Mouse (Mus musculus) limb, embryonic 12.5 days (tissue): Measurements from ENCODE around the gene Gm39566. TPM values are rescaled to one million over a fixed set of nuclear protein-coding genes. Genes with fewer than 3 reads are reported as not detected.

Experiments used
- ATAC-seq: fragments of 200-750 bp; cut with Nextera tagmentation; 2 replicates; pipeline ENCODE4 v1.8.0; 2017; ENCODE audit warnings: low read depth, moderate TSS enrichment; ENCODE audit not compliant: insufficient number of reproducible peaks, insufficient read depth, low FRiP score, low TSS enrichment
- H3K27ac ChIP-seq: fragments of 300-500 bp; sonication (generic); 2 replicates; pipeline ENCODE4 v1.5.1; 2016; ENCODE audit warnings: mild to moderate bottlenecking, moderate library complexity
- H3K27me3 ChIP-seq: fragments of 300-500 bp; sonication (generic); 2 replicates; pipeline ENCODE4 v1.6.1; 2016; ENCODE audit warnings: mild to moderate bottlenecking, moderate library complexity
- H3K36me3 ChIP-seq: fragments of 300-500 bp; sonication (generic); 2 replicates; pipeline ENCODE4 v1.6.1; 2016; ENCODE audit warnings: mild to moderate bottlenecking, moderate library complexity
- H3K4me1 ChIP-seq: fragments of 300-500 bp; sonication (generic); replicated peaks from 2 replicates; pipeline ENCODE4 v1.6.1; 2016
- H3K4me2 ChIP-seq: fragments of 300-500 bp; sonication (generic); 2 replicates; pipeline ENCODE4 v1.6.1; 2016; ENCODE audit warnings: mild to moderate bottlenecking, moderate library complexity
- H3K4me3 ChIP-seq: fragments of 300-500 bp; sonication (generic); replicated peaks from 2 replicates; pipeline ENCODE4 v1.5.1; 2016; ENCODE audit warnings: mild to moderate bottlenecking
- H3K9ac ChIP-seq: fragments of 300-500 bp; sonication (generic); replicated peaks from 2 replicates; pipeline ENCODE4 v1.6.1; 2016; ENCODE audit warnings: mild to moderate bottlenecking, moderate library complexity
- H3K9me3 ChIP-seq: fragments of 300-500 bp; sonication (generic); 2 replicates; pipeline ENCODE4 v1.6.1; 2016; ENCODE audit warnings: mild to moderate bottlenecking, moderate library complexity
- WGBS: fragments of 180-500 bp; shearing (Covaris S2); methylation state at CpG from one replicate; pipeline ENCODE4 v1.1.7; 2016; 5-methylcytosine and 5-hydroxymethylcytosine counted together
- polyA plus RNA-seq: library from polyadenylated mRNA; unstranded; fragments of >200 nt; fragmentation: Nextera tagmentation; extraction: Ambion mirVana; gene quantifications from 2 replicates; pipeline ENCODE4 v1.2.1, GENCODE M21; 2016

Gm39566 gene
- polyA plus RNA-seq, 1 experiment from 2014 or later, result not detected

DNA sequence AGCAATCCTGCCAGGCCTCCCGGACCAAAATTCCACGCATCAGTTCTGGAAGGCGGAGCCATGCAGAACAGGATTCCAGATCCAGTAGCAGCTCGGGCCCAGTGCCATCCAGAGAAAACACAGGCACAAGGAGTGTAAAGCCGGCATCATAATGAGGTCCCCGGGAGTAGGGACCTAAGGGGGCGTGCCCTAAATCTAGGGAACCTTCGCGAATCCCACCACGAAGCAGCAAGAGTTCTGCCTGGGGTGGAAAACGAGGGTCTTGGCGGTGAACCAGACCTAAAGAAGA, 10.5 kb downstream of the Gm39566 start:
- peaks cover 54% of the 10 kb centered on the region for H3K4me1 ChIP-seq

DNA sequence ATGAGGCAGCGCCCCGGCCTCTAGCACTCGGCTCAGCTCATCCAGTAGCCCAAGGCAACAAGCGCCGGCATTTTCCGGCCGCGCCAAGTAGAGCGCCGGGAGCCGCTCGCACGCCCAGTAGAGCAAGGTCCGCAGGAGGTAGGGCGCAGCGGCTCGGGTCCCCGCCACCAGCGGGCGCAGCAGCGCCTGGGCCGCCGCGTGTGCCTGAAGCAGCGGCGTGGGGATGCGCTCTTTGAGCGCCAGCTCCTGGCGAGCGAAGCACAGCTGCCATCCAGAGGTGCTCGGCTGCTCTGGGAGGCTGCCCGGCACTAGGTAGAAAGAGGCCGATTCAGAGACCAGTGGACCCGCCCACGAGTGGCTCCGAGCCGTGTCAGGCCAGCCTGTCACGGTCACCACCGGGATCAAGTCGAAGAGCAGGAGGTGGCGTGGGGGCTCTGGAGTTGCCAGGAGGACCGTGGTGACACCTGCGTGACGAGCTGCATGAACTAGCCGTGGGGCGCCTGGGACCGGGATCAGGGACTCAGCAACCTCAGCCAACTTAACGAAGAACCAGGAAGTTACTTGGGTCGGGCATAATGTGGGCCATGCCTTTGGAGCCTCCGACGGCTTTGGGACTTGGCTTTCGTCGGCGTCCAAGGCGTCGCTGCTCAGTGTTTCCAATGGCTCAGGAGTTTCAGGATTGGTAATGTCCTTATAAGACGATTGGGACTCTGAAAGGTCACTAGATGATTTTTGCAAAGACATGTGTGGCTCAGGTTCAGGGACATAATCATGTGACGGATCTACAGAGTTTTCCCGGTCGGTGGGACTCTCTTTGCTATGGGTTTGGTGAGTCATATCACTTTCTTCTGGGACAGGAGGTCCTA, 11.1 kb downstream of the Gm39566 start:
- H3K4me2 ChIP-seq, result peak overlapping the region; percentile 92
- H3K4me3 ChIP-seq, result peak overlapping the region; percentile 57
- H3K27ac ChIP-seq, result no peak overlapping the region
- peaks cover 58% of the 10 kb centered on the region for H3K4me1 ChIP-seq
- H3K9ac ChIP-seq, result peak overlapping the region; percentile 52
- peaks cover 9% of the 10 kb centered on the region for H3K9me3 ChIP-seq
- peaks cover 90% of the 10 kb centered on the region for H3K27me3 ChIP-seq
- peak; percentile 40 for ATAC-seq
- WGBS, result 2% methylated on average over 60 of the region's 60 CpGs
- no peaks in the 10 kb centered on the region for H3K36me3 ChIP-seq

More for the DNA sequence above, 10.5 kb downstream of the Gm39566 start:
- no peak for ATAC-seq
- Histone ChIP-seq H3K36me3 (no peaks in the 10 kb centered on the region), H3K9ac (0 out of 2 replicates have a peak overlapping the region, but pooled peaks have one; percentile 9), H3K4me2 (peak overlapping the region; percentile 92), H3K4me3 (peak overlapping the region; percentile 57), H3K27me3 (peaks cover 84% of the 10 kb centered on the region), H3K9me3 (peaks cover 9% of the 10 kb centered on the region), H3K27ac (no peak overlapping the region)
- 3% methylated on average over 12 of the region's 12 CpGs for WGBS

- WGBS, result 2% methylated on average over 12 of the region's 12 CpGs
- peaks cover 9% of the 10 kb centered on the region for H3K9me3 ChIP-seq
- no peaks in the 10 kb centered on the region for H3K36me3 ChIP-seq
- no peak overlapping the region for H3K27ac ChIP-seq
- peak overlapping the region; percentile 57 for H3K4me3 ChIP-seq
- H3K9ac ChIP-seq, result peak overlapping the region; percentile 52
- no peak for ATAC-seq
- peak overlapping the region; percentile 92 for H3K4me2 ChIP-seq
- peaks cover 97% of the 10 kb centered on the region for H3K27me3 ChIP-seq
- H3K4me1 ChIP-seq, result peaks cover 58% of the 10 kb centered on the region
These were observed 11.8 kb downstream of the Gm39566 start for GRCm38 (mm10) chr11:69803328-69803727.

DNA sequence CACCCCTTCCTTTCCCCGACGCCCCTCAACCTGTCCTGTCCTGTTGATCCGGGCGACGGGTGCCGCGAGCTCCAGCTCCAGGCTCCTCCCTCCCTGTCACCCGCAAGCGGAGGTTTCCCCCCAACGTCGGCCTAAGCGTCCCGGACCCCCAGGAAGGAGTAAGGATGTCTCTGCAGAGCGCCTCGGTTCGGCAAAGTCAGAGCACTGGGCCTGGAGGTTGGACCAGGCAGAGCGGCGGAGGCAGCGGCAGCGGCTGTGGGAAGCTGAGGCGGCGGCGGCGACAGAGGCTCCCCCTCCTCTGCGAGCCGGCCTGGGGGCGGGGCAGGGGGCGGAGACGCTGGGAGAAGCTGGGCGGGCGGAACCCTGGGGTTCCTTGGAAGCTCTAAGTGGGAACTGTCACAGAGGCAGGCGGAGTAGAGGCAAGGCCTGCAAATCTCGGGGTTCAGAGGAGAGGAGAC, 12.4 kb downstream of the Gm39566 start:
- no peak overlapping the region for H3K27ac ChIP-seq
- WGBS, result under 1% methylated on average over 33 of the region's 33 CpGs
- H3K4me3 ChIP-seq, result peak overlapping the region; percentile 57
- no peaks in the 10 kb centered on the region for H3K36me3 ChIP-seq
- peak overlapping the region; percentile 92 for H3K4me2 ChIP-seq
- peaks cover 58% of the 10 kb centered on the region for H3K4me1 ChIP-seq
- peaks cover 9% of the 10 kb centered on the region for H3K9me3 ChIP-seq
- H3K9ac ChIP-seq, result peak overlapping the region; percentile 63
- no peak for ATAC-seq
- H3K27me3 ChIP-seq, result peaks cover 98% of the 10 kb centered on the region

GRCm38 (mm10) chr11:69801379-69801977, 13.6 kb downstream of the Gm39566 start, which contains the start of gene Fgf11:
Gene Fgf11 (minus strand): TSS chr11:69801857.
- no peak for ATAC-seq
- H3K4me1 ChIP-seq, result peaks cover 58% of the 10 kb centered on the region

DNA sequence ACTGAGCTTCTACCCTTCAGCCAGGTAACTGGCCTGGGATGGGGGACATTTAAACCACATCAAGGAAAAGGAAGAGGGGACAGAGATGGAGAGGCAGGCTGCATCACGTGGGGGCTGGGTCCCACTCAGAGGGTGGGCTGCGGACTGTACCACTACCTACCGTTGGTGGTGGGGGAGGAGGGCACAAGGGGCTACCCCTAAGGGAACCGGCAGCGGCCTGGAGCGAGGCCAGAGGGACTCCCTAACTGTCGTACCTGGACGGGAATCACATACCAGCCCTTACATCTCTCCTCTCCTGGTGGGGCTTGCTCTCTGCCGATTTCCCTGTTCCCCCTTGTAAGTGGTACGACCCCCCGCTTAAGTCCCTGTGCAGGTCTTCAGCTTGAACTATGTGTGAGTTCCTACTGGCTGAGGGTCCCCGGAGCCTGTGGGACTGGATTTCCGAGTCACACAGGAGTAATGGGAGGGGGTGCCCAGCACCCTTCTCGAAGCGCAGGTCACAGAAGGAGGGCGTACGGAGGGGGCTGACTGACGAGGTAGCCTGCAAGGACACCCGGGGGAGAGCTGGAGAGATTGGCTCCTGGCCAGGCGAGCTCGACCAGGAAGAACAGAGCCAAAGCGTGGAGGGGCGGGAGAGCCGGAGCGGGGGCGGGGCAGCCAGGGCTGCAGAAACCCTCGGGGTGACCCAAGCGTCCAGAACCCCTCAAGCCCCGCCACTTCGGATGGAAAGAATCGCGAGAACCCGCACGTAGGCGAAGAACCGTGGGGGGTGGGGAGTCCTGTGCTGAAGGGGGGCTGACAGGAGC, 14.5 kb downstream of the Gm39566 start:
- ATAC-seq, result peak; percentile 61; the same call in 1 of the 2 replicates
- Histone ChIP-seq H3K4me3 (peak overlapping the region; percentile 57), H3K27me3 (peaks cover 99% of the 10 kb centered on the region), H3K9me3 (no peaks in the 10 kb centered on the region), H3K9ac (peak overlapping the region; percentile 68), H3K4me2 (peak overlapping the region; percentile 92), H3K27ac (peak overlapping the region; percentile 47), H3K36me3 (no peaks in the 10 kb centered on the region), H3K4me1 (peaks cover 63% of the 10 kb centered on the region)
- under 1% methylated on average over 35 of the region's 36 CpGs for WGBS

More at GRCm38 (mm10) chr11:69801379-69801977, 13.6 kb downstream of the Gm39566 start, which contains the start of gene Fgf11:
- H3K4me2 ChIP-seq, result peak within 1 kb of the TSS; percentile 92
- H3K9me3 ChIP-seq, result peaks cover 6% of the 10 kb centered on the region
- 1% methylated on average over 33 of the region's 33 CpGs for WGBS
- peaks cover 99% of the 10 kb centered on the region for H3K27me3 ChIP-seq
- peak within 1 kb of the TSS; percentile 57 for H3K4me3 ChIP-seq
- peak within 1 kb of the TSS; percentile 68 for H3K9ac ChIP-seq
- peak within 1 kb of the TSS; percentile 47 for H3K27ac ChIP-seq
- H3K36me3 ChIP-seq, result no peaks in the 10 kb centered on the region

GRCm38 (mm10) chr11:69800138-69800391, 15.0 kb downstream of the Gm39566 start:
- Histone ChIP-seq H3K4me2 (peak overlapping the region; percentile 92), H3K36me3 (no peaks in the 10 kb centered on the region), H3K9ac (peak overlapping the region; percentile 68; the same call in 1 of the 2 replicates), H3K27ac (0 out of 2 replicates have a peak overlapping the region, but pooled peaks have one; percentile 47), H3K4me1 (peaks cover 64% of the 10 kb centered on the region), H3K27me3 (peaks cover 96% of the 10 kb centered on the region), H3K4me3 (peak overlapping the region; percentile 57), H3K9me3 (no peaks in the 10 kb centered on the region)
- 2% methylated on average over 11 of the region's 11 CpGs for WGBS
- peak; percentile 3; the same call in 1 of the 2 replicates for ATAC-seq

GRCm38 (mm10) chr11:69799394-69800137, 15.5 kb downstream of the Gm39566 start:
- no peaks in the 10 kb centered on the region for H3K9me3 ChIP-seq
- H3K36me3 ChIP-seq, result no peaks in the 10 kb centered on the region
- 24% methylated on average over 12 of the region's 12 CpGs for WGBS
- H3K4me3 ChIP-seq, result peak overlapping the region; percentile 57
- 0 out of 2 replicates have a peak overlapping the region, but pooled peaks have one; percentile 47 for H3K27ac ChIP-seq
- peaks cover 94% of the 10 kb centered on the region for H3K27me3 ChIP-seq
- peak overlapping the region; percentile 68; the same call in 1 of the 2 replicates for H3K9ac ChIP-seq
- H3K4me2 ChIP-seq, result peak overlapping the region; percentile 92
- peaks cover 59% of the 10 kb centered on the region for H3K4me1 ChIP-seq
- no peak for ATAC-seq

- WGBS, result 75% methylated on average over 7 of the region's 7 CpGs
- H3K27me3 ChIP-seq, result peaks cover 90% of the 10 kb centered on the region
- no peaks in the 10 kb centered on the region for H3K9me3 ChIP-seq
- H3K4me1 ChIP-seq, result peaks cover 42% of the 10 kb centered on the region
- H3K9ac ChIP-seq, result no peak overlapping the region
- no peaks in the 10 kb centered on the region for H3K36me3 ChIP-seq
- H3K4me3 ChIP-seq, result no peak overlapping the region
- no peak for ATAC-seq
- H3K4me2 ChIP-seq, result no peak overlapping the region
- no peak overlapping the region for H3K27ac ChIP-seq
These were observed 17.2 kb downstream of the Gm39566 start for GRCm38 (mm10) chr11:69797924-69798323.

DNA sequence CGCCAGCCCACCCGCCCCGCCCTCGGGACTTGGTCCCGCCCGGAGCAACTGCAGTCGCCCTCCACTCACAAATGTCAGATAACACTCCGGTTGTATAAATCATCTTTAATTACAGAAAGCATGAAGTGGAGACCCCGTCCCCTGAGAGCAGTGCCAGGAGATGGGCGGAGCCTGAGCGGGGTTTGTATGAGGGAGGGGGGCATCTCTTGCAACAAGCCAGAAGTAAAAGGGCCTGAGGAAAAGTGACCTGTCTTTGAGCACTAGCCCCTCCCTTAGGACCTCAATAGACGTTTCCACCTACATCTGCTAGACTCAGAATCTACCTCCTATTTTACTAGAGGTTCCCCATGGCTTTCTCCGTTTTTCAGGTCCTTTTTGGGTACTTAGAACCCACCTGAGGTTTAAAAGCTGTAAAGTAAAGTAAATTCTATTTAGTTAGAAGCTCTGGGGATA, 19.1 kb downstream of the Gm39566 start:
- H3K9ac ChIP-seq, result peak overlapping the region; percentile 37; the same call in 1 of the 2 replicates

More for the DNA sequence above, 19.1 kb downstream of the Gm39566 start:
- Histone ChIP-seq H3K9me3 (no peaks in the 10 kb centered on the region), H3K4me1 (peaks cover 23% of the 10 kb centered on the region), H3K27me3 (peaks cover 74% of the 10 kb centered on the region), H3K4me3 (peak overlapping the region; percentile 49), H3K4me2 (peak overlapping the region; percentile 80), H3K36me3 (no peaks in the 10 kb centered on the region), H3K27ac (no peak overlapping the region)
- 3% methylated on average over 13 of the region's 13 CpGs for WGBS
- no peak for ATAC-seq
